Mouse (Mus musculus) stomach, postnatal 0 days (tissue): ENCODE data around the gene Anxa5.

Experiments used
- CTCF ChIP-seq: IDR thresholded peaks from 2 replicates; pipeline ENCODE4 v1.5.1; 2016; ENCODE audit warnings: antibody characterized with exemption, low read depth, mild to moderate bottlenecking, moderate library complexity
- EP300 ChIP-seq: optimal IDR thresholded peaks from 2 replicates; pipeline ENCODE3; 2016; ENCODE audit warnings: antibody characterized with exemption

GRCm38 (mm10) chr3:36406340-36406739, 69.4 kb downstream of the Anxa5 start:
- TF ChIP-seq CTCF (no peak), EP300 (no peak)
